Mouse (Mus musculus) cerebellum, postnatal 25 days (tissue): ENCODE data around the gene Tpx2.

Experiments used
- DNase-seq, 2 experiments: peaks; one replicate each; pipeline ENCODE4 v3.0.0; 2021; ENCODE audit warnings: mixed read lengths in 2 of 2

Tpx2 gene

GRCm38 (mm10) chr2:152863346-152863745 is 15.6 kb downstream of the Tpx2 start:
- DNase-seq, result no peak

GRCm38 (mm10) chr2:152878239-152878638 is 30.5 kb downstream of the Tpx2 start:
- DNase-seq, result no peak

GRCm38 (mm10) chr2:152880898-152881297 is 33.1 kb downstream of the Tpx2 start:
- DNase-seq, result no peak

GRCm38 (mm10) chr2:152884101-152884645 is 36.4 kb downstream of the Tpx2 start:
- no peak for DNase-seq

GRCm38 (mm10) chr2:152887230-152887629 is 39.5 kb downstream of the Tpx2 start:
- DNase-seq, result no peak

- DNase-seq, result no peak
These were observed 41.0 kb downstream of the Tpx2 start for GRCm38 (mm10) chr2:152888774-152889173.

GRCm38 (mm10) chr2:152895834-152896233 is 48.1 kb downstream of the Tpx2 start:
- no peak for DNase-seq

- no peak for DNase-seq
These were observed 49.2 kb downstream of the Tpx2 start for GRCm38 (mm10) chr2:152896926-152897325.

GRCm38 (mm10) chr2:152899011-152899410 is 51.2 kb downstream of the Tpx2 start:
- no peak for DNase-seq

GRCm38 (mm10) chr2:152901296-152901695 is 53.5 kb downstream of the Tpx2 start:
- no peak for DNase-seq

GRCm38 (mm10) chr2:152902658-152903057 is 54.9 kb downstream of the Tpx2 start:
- no peak for DNase-seq

- no peak for DNase-seq
These were observed 55.8 kb downstream of the Tpx2 start for GRCm38 (mm10) chr2:152903586-152903985.

GRCm38 (mm10) chr2:152904127-152904643 is 56.4 kb downstream of the Tpx2 start:
- DNase-seq, result no peak

GRCm38 (mm10) chr2:152905036-152905829 is 57.5 kb downstream of the Tpx2 start:
- peak in 1 of 2 experiments; percentile 31 for DNase-seq

GRCm38 (mm10) chr2:152906274-152907037 is 58.7 kb downstream of the Tpx2 start:
- DNase-seq, result no peak

- DNase-seq, result peak; percentile 23 to 39
These were observed 59.6 kb downstream of the Tpx2 start for GRCm38 (mm10) chr2:152907114-152907943.

GRCm38 (mm10) chr2:152909848-152910247 is 62.1 kb downstream of the Tpx2 start:
- DNase-seq, result no peak

- DNase-seq, result peak; percentile 62 to 73
These were observed 63.3 kb downstream of the Tpx2 start, which contains the start of gene Mylk2 for GRCm38 (mm10) chr2:152911031-152911430. Gene Mylk2, plus strand, starts transcription at chr2:152911352.

- peak in 1 of 2 experiments; percentile 42 for DNase-seq
These were observed 63.7 kb downstream of the Tpx2 start for GRCm38 (mm10) chr2:152911432-152911831.

GRCm38 (mm10) chr2:152913471-152913870 is 65.7 kb downstream of the Tpx2 start:
- no peak for DNase-seq

- DNase-seq, result peak; percentile 92 to 94
These were observed 66.8 kb downstream of the Tpx2 start for GRCm38 (mm10) chr2:152914310-152915120.
